In genomic region chr7:131881876-131882615, GRCm38 (mm10) we compare ENCODE assay signal across 9 mouse cellular contexts.
A peak's percentile ranks its signal among the peaks of the same experiment; 100 is the strongest.
DNase-seq lines count a peak whose midpoint lies in the region; TF ChIP-seq lines count a peak whose summit lies in the region.
"Had no signal": no experiment of that assay in that cellular context is flagged by ENCODE, and none has a peak within 500 bp of the region (broad histone marks: within the 10 kb centered on the region; RNA-seq: fewer than 3 reads in every experiment).

No protein-coding gene starts in this region.

- 0 out of 2 replicates have a peak, but pooled peaks have one; percentile 44 for TF ChIP-seq EP300 in heart, adult 2 months (IDR thresholded peaks at IDR 0.05; ENCODE audit: insufficient read depth, low read depth, low read length)

- no peaks in the 10 kb centered on the region for H3K4me1 ChIP-seq in heart, adult 2 months (ENCODE audit: control insufficient read depth, insufficient read depth, low read length)

- no peaks in the 10 kb centered on the region for H3K79me2 ChIP-seq in heart, adult 2 months (replicated peaks; ENCODE audit: control insufficient read depth, insufficient read depth, low read length)

- no peak overlapping the region for H3K4me3 ChIP-seq in heart, adult 2 months

- H3K9ac ChIP-seq in heart, adult 2 months (ENCODE audit: low read depth, low read length): no peak overlapping the region

- H3K27ac ChIP-seq in heart, adult 2 months: no peak overlapping the region
- H3K27ac ChIP-seq: macrophage had no signal

- peak; percentile 47 for DNase-seq in ES-CJ7 (ENCODE audit: low read depth, low spot score)
- DNase-seq in adrenal gland, postnatal 10 days: peak; percentile 90
- peak; percentile 80 for DNase-seq in embryo, embryonic 11 days
- peak; percentile 44 to 77 for DNase-seq in heart, adult 2 months
- peak; percentile 33 for DNase-seq in layer of hippocampus, adult 9-10 months (ENCODE audit: low spot score)
- peak; percentile 83 for DNase-seq in lung, postnatal 14 days
- peak; percentile 80 for DNase-seq in right cerebral cortex, postnatal 14 days
- DNase-seq in urinary bladder, postnatal 25 days (ENCODE audit: low spot score): peak; percentile 76

- peak; percentile 98 for TF ChIP-seq CTCF in heart, adult 2 months (IDR thresholded peaks at IDR 0.05)

- no peaks in the 10 kb centered on the region for H3K36me3 ChIP-seq in heart, adult 2 months (ENCODE audit: control insufficient read depth, insufficient read depth, low read length)

- H3K27me3 ChIP-seq in heart, adult 2 months (ENCODE audit: control insufficient read depth, insufficient read depth, low read length): no peaks in the 10 kb centered on the region

- intact Hi-C loops in heart, adult 2 months (cut with DNase I): loop anchor here (2.0 to 5.0 kb wide), 3 partner anchors 341 to 510 kb away; partner anchors contain the start of gene Pstk

- WGBS in heart, adult 2 months: 59% methylated on average over 5 of the region's 5 CpGs

- no peak for TF ChIP-seq POLR2A in heart, adult 2 months (IDR thresholded peaks at IDR 0.05; ENCODE audit: insufficient read depth, low read depth, low read length)

Comparison
In these comparisons a context has a peak if more than half of its experiments do, and no peak if none do; other contexts are left out.
1. DNase-seq: peak in every context shown above with its lines; median percentile 90 in adrenal gland, postnatal 10 days; 83 in lung, postnatal 14 days; 80 in embryo, embryonic 11 days; 80 in right cerebral cortex, postnatal 14 days; 76 in urinary bladder, postnatal 25 days; 60 in heart, adult 2 months; 47 in ES-CJ7; 33 in layer of hippocampus, adult 9-10 months.